Mouse (Mus musculus) heart, postnatal 4 days (tissue): ENCODE results near the gene Cbx3. TPM values are rescaled to one million over a fixed set of nuclear protein-coding genes. Genes with fewer than 3 reads are reported as not detected.

ENCODE experiments used
- DNase-seq: peaks from one replicate; pipeline ENCODE4 v3.0.0; 2021
- total RNA-seq, 2 experiments: library from RNA; stranded (reverse); gene quantifications; 2 replicates each; pipeline ENCODE4 v1.2.3; 2021

The Cbx3 gene
- total RNA-seq, 2 experiments from 2014 or later, result 172 to 178 TPM

- no peak for DNase-seq
These were observed 54.8 kb downstream of the Cbx3 start for GRCm38 (mm10) chr6:51525001-51525400.

DNA sequence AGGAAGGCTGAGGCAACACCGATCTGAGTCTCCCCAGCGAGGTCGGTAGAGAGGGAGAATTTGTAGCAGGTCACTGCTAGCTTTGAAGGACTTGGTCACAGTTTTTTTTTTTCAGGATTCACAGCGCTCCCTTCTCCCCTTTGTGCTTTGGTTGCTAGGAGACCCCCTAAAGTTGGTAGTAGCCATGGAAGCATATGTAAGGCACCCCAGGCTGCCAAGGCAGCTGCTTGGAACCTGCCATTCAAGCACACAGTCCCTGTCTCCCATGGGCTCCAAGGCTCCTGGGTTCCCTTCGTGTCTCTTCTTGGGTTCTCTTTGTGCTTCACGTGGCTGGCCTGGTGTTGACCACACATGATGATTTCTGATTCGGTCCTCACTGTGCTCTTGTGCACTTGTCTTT lies 59.3 kb downstream of the Cbx3 start:
- DNase-seq, result no peak

Other genes with a start within 250 kb of the Cbx3 start
- gene Nfe2l3, start 37.7 kb upstream of the Cbx3 start, total RNA-seq, result 1 to 10 TPM; 1.1 to 2.2 TPM
- 100 to 1,000 TPM; 646 to 668 TPM for gene Hnrnpa2b1, start 466 bp upstream of the Cbx3 start, total RNA-seq
- 10 to 100 TPM in 1 of 2 experiments, 1 to 10 TPM in 1; 7.9 to 10.4 TPM for gene Snx10, start 53.5 kb downstream of the Cbx3 start, total RNA-seq